Mouse (Mus musculus) megakaryocyte progenitor cell, adult 5-6 weeks (primary cell): Measurements from ENCODE around the gene Prdm11. TPM values are rescaled to one million over a fixed set of nuclear protein-coding genes. Genes with fewer than 3 reads are reported as not detected.
A peak's percentile ranks its signal among the peaks of the same experiment; 100 is the strongest.

Experiments used
- ATAC-seq: replicated peaks from 2 replicates; pipeline ENCODE4 v1.8.0; 2016; ENCODE audit warnings: mild to moderate bottlenecking, moderate TSS enrichment, inconsistent platforms; ENCODE audit not compliant: poor library complexity
- total RNA-seq, 2 experiments: library from RNA; stranded (forward) in 1 of 2; stranded (reverse) in 1 of 2; fragments of 157-497, 149-512 nt in 1 of 2; fragments of 200-1000 nt in 1 of 2; gene quantifications; 2 replicates each; pipeline versions ENCODE4 v1.2.3 to v1.2.4; 2015 to 2017

Prdm11 gene
- total RNA-seq, 2 experiments from 2014 or later, result 4.6 to 5.1 TPM

GRCm38 (mm10) chr2:92971069-92971468, 74.9 kb downstream of the Prdm11 start:
- ATAC-seq, result peak; percentile 83

GRCm38 (mm10) chr2:92967839-92968166, 78.2 kb downstream of the Prdm11 start:
- ATAC-seq, result no peak

- no peak for ATAC-seq
Observed at GRCm38 (mm10) chr2:92967032-92967838, 78.7 kb downstream of the Prdm11 start.

DNA sequence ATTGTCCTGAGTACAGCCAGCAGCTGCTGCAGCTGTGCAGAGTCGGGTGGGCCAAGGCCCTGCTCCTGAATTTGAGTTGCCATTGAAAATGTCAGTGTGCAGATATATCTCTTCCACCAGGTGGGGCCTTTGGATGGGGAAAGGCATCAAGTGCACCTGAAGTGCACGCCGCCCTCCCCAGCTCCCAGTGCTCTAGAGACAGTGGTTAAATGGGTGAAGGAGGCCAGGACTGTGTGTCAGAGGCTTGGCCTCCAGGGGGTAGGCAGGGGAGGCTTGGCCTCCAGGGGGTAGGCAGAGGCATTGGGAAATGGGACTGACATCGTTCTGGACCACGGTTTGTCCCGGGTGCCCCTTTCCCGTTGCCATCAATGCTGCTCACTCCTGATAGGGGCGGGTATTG, 79.7 kb downstream of the Prdm11 start:
- ATAC-seq, result peak; percentile 28; the same call in 1 of the 2 replicates

GRCm38 (mm10) chr2:92964345-92964744, 81.6 kb downstream of the Prdm11 start:
- ATAC-seq, result no peak

- ATAC-seq, result no peak
Observed at GRCm38 (mm10) chr2:92958640-92959039, 87.3 kb downstream of the Prdm11 start.

DNA sequence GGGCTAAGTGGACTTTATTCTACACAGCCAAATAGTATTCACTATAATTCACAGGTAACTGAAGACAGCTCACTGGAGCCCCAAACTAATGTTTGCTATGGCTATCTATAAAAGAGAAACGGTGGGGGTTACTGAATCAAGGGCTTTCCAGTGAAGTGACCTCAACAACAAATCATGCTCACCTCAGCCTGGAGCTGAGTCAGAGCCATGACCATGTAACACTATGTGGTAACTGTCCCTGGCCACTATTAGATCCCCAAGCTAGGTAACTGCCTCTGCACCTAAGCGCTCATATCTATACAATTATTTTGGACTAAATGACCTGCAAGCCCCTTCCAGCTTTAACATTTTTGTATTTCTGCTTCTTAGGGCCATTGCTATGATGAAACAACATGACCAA, 89.0 kb downstream of the Prdm11 start:
- ATAC-seq, result no peak

DNA sequence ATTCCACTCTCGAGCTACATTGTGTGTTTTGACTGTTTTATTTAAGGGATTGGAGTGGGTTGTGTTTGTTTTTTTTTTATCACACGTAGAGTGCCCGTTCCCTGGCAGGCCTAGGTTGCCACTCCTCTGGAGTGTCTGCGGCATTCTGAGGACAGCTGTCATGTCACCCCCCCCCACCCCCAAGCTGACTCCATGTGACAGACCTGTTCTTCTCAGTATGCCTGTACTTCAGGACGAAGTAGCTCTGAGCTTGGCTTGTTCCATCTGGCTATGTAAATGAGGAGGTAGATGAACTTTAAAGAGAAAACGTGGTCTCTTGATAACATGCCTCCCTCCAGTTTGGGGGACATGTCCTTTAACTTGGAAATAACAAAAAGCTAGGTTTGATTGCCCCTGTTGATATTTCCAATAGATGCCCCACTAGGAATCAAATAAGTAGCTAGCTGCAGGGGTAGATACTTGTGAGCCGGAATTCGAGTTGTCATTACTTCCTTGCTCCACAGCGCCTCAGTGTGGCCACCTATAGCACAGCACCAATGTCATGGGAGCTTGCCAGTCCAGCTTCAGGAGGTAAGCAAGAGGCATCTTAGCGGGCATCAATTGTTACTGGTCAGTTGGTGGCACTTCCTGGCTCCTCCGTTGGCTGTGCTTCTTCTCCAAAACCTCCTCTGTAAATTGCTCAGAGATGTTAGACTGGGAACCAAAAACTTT, 91.4 kb downstream of the Prdm11 start:
- peak; percentile 97 for ATAC-seq

GRCm38 (mm10) chr2:92953450-92953849, 92.5 kb downstream of the Prdm11 start:
- ATAC-seq, result no peak

DNA sequence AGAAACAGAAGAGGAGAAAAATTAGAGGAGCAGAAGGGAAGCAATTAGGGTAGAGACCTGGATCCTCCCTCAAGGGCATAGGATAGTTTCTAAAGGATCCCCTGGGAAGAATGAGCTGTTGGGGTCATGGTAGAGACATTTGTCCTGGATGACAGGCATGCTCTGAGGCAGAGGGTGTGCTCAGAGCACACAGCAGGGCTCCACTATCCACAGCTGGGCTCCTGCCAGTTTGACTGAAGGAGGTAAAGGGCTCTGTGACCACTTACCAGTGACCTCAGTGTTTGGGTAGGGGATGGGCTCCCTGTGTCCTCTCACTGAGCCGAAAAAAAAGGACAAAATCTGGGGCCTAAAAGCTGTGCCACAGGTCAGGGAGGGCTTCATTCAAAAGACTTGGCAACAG, 96.4 kb downstream of the Prdm11 start:
- no peak for ATAC-seq

DNA sequence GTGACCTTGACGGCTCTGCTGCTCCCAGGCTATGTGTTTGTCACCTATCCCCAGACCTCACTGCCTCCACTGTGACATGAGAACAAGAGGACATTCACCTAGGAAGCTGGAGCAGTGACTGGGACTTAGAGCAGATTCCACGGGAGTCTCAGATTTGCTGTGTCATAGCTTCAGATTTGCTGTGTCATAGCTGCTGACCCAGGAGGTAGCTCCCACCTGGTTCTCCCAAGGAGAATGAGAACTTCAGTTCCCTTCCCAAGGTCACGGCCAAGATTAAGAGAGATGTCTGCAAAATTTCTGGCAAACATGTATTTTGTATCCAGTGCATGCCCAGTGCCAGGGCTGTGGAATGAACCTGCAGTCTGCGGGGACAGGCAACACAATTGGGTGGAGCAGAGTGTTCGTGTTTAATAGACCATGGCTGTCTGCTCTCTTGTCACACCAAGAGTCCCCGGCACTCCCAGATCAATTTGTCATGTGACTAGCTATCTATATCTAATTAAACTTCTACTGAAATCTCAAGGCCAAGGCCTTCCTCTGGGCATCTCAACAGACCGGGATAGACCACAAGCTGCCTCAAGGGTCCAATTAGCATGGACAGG, 97.2 kb downstream of the Prdm11 start:
- ATAC-seq, result no peak

DNA sequence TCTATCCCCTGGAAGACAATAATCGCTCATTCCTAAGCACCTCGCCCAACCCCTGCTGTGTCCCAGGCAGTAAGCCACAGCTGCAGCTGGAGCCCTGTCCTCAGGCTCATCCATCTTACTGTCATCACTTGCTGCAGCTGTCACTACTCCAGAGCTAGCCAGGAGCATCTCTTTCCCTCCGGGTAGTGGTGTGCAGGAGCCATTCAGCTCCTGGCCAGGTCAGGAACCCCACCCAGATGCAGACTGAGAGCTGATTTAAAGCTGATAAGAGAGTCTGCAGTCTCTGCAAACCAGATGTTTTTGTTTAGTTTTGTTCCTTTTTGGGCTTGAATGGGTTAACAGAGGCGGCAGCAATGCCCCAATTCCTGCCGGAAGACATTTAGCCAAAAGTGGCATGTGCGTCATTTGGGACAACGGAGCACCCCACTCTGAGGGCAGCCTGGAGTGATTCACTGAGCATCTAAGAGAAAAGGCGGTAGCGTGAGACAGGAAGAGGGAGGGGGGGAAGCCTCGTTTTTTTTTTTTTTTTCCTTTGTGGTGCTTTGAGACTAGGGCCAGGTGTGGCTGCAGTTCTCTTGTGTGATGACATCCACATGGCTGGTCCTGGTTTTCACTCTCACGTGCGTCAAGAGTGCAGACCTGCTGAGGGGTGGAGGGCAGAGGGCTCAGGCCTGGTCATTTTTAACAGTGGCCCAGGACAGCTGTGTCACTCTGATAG, 97.8 kb downstream of the Prdm11 start:
- ATAC-seq, result no peak

GRCm38 (mm10) chr2:92945824-92946598, 100.0 kb downstream of the Prdm11 start:
- no peak for ATAC-seq

GRCm38 (mm10) chr2:92945125-92945746, 100.7 kb downstream of the Prdm11 start:
- no peak for ATAC-seq

DNA sequence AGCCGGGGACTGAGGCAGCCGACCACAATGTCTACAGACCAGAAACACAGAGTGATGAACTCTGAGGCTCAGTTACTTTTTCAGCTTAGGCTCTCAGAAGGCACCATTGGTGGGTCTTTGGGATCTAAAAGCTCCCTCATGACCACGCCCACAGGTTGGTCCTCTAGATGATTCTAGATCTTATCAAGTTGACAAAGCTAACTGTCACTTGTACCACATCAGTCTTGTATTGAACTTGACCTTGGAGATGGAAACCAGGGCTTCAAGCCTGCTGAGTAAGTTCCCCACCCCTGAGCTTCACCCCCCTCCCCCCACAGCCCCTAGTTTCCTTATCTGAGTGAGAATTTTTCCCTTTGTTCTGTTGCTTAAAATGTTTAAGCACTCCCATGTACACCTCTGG, 101.6 kb downstream of the Prdm11 start:
- ATAC-seq, result no peak

DNA sequence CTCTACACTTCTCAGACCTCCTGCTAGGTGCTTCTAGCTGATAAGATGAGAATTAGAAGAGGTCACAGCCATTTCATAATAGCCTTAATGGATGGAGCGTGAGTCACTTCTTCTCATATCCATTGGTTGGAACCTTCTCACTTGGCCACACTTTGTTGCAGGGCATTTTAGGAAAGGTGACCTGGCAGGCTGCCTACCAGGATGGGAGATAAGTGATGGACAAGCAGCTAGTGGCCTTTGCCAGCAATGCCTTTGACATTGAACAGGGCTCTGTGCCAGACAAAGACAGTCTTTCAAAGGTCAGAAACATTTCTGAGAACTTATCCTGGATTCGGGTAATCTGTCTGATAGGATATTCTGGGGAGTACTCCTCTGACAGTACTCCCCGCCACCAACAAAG, 102.6 kb downstream of the Prdm11 start:
- no peak for ATAC-seq

DNA sequence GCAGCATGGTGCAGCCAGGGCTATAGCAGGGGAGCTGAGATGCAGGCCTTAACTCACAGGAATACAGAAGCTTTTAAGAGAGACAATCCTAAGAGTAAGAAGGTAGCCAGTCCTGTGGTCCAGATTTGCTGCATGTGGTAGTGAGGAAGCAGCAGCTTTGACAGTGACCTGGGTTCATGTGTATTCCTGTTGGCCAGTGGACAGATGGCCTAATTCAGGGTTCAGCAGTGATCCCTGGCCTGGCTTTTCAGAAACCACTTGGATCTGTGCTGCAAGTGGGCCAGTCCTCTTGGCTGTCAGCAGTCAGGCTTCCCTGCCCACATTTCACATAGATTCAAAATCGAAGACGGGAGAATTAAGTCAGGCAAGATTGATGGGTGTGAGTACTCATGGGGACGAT, 104.5 kb downstream of the Prdm11 start:
- no peak for ATAC-seq

GRCm38 (mm10) chr2:92940963-92941362, 105.0 kb downstream of the Prdm11 start:
- no peak for ATAC-seq

GRCm38 (mm10) chr2:92938827-92939226, 107.1 kb downstream of the Prdm11 start:
- no peak for ATAC-seq

DNA sequence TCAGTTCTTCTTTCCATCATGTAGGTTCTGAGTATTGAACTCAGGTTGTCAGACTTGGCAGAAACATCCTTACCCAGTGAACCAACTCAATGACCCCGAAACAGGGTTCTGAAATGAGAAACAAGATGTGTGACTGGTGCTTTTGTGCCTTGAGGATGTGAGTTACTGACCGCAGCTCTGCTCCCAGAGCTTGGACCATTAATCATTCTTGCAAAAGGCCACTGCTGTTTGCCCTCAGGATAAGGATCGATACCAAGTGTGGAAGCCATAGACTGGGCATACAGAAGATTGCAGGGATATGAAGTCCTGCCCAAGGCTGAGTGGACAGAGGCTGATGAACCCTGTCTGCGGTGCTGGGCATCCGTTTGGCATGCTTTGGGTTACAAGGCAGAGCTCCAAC, 107.9 kb downstream of the Prdm11 start:
- no peak for ATAC-seq
